Mouse (Mus musculus) MEL (cell line): ENCODE results near the gene Tex2. TPM values are rescaled to one million over a fixed set of nuclear protein-coding genes. Genes with fewer than 3 reads are reported as not detected.

Source experiments
- DNase-seq: peaks from one replicate; pipeline ENCODE4 v3.0.0; 2011; ENCODE audit warnings: low read depth, low spot score
- H3K27ac ChIP-seq: 2 replicates; pipeline ENCODE4 v1.5.1; 2012; ENCODE audit warnings: low read depth, mild to moderate bottlenecking, control low read depth, low read length, moderate library complexity; ENCODE audit not compliant: control insufficient read depth
- H3K27me3 ChIP-seq, 2 experiments: fragments of 150-350 bp in 1 of 2; sonication (generic) in 1 of 2; 2 replicates each; pipeline ENCODE4 v1.6.1; 2012; ENCODE audit warnings: low read length in 2 of 2, mild to moderate bottlenecking in 2 of 2, improper control_type of control experiment in 1 of 2, moderate library complexity in 1 of 2; ENCODE audit not compliant: insufficient read depth in 2 of 2, control insufficient read depth in 1 of 2
- H3K36me3 ChIP-seq, 2 experiments: 2 replicates each; pipeline ENCODE4 v1.6.1; 2012 to 2014; ENCODE audit warnings: low read length in 2 of 2, improper control_type of control experiment in 1 of 2, inconsistent platforms in 1 of 2, mild to moderate bottlenecking in 1 of 2; ENCODE audit not compliant: insufficient read depth in 2 of 2, control insufficient read depth in 1 of 2
- H3K4me1 ChIP-seq, 2 experiments: fragments of 150-350 bp in 1 of 2; sonication (generic) in 1 of 2; 2 replicates each; pipeline ENCODE4 v1.6.1; 2012; ENCODE audit warnings: low read length in 2 of 2, improper control_type of control experiment in 1 of 2, mild to moderate bottlenecking in 1 of 2; ENCODE audit not compliant: insufficient read depth in 2 of 2, control insufficient read depth in 1 of 2
- H3K4me3 ChIP-seq, 2 experiments: fragments of 150-350 bp in 1 of 2; sonication (generic) in 1 of 2; 2 replicates each; pipeline ENCODE4 v1.5.1; 2012; ENCODE audit warnings: low read depth in 2 of 2, low read length in 2 of 2, mild to moderate bottlenecking in 2 of 2, moderate library complexity in 2 of 2, control low read depth in 1 of 2, improper control_type of control experiment in 1 of 2; ENCODE audit not compliant: control insufficient read depth in 1 of 2, insufficient read depth in 1 of 2
- H3K79me2 ChIP-seq: 2 replicates; pipeline ENCODE4 v1.6.1; 2012; ENCODE audit warnings: mild to moderate bottlenecking, low read length, moderate library complexity; ENCODE audit not compliant: control insufficient read depth, poor library complexity, insufficient read depth
- H3K9ac ChIP-seq: 2 replicates; pipeline ENCODE4 v1.6.1; 2012; ENCODE audit warnings: low read depth, mild to moderate bottlenecking, control low read depth, low read length, moderate library complexity; ENCODE audit not compliant: control insufficient read depth, poor library complexity, severe bottlenecking
- H3K9me3 ChIP-seq: fragments of 150-350 bp; sonication (generic); replicated peaks from 2 replicates; pipeline ENCODE4 v1.6.1; 2012; ENCODE audit warnings: mild to moderate bottlenecking, low read length, improper control_type of control experiment, moderate library complexity; ENCODE audit not compliant: insufficient read depth
- BHLHE40 ChIP-seq: IDR thresholded peaks from 2 replicates; pipeline ENCODE4 v1.6.1; 2012; ENCODE audit warnings: low read depth, mild to moderate bottlenecking, inconsistent platforms, low read length, improper control_type of control experiment, borderline replicate concordance
- CHD2 ChIP-seq: IDR thresholded peaks from 2 replicates; pipeline ENCODE4 v1.6.1; 2011; ENCODE audit warnings: low read length, improper control_type of control experiment
- E2F4 ChIP-seq: IDR thresholded peaks from 2 replicates; pipeline ENCODE4 v1.6.1; 2011; ENCODE audit warnings: low read depth, low read length, improper control_type of control experiment, borderline replicate concordance
- EP300 ChIP-seq, 2 experiments: IDR thresholded peaks; 2 replicates each; pipeline ENCODE4 v1.6.1; 2011; ENCODE audit warnings: improper control_type of control experiment in 2 of 2, low read length in 2 of 2, low read depth in 1 of 2, mild to moderate bottlenecking in 1 of 2
- GABPA ChIP-seq: IDR thresholded peaks from 2 replicates; pipeline ENCODE4 v1.6.1; 2012; ENCODE audit warnings: low read depth, mild to moderate bottlenecking, inconsistent platforms, low read length, improper control_type of control experiment, moderate library complexity
- GATA1 ChIP-seq: IDR thresholded peaks from 2 replicates; pipeline ENCODE4 v1.6.1; 2011; ENCODE audit warnings: low read depth, low read length, improper control_type of control experiment
- HCFC1 ChIP-seq: IDR thresholded peaks from 2 replicates; pipeline ENCODE4 v1.6.1; 2012; ENCODE audit warnings: low read depth, mild to moderate bottlenecking, inconsistent platforms, low read length, improper control_type of control experiment, moderate library complexity
- JUND ChIP-seq: IDR thresholded peaks from 2 replicates; pipeline ENCODE4 v1.6.1; 2011; ENCODE audit warnings: low read depth, mild to moderate bottlenecking, improper control_type of control experiment, low read length
- MAX ChIP-seq: IDR thresholded peaks from 2 replicates; pipeline ENCODE4 v1.6.1; 2011; ENCODE audit warnings: low read length, improper control_type of control experiment
- NRF1 ChIP-seq: IDR thresholded peaks from 2 replicates; pipeline ENCODE4 v1.6.1; 2014; ENCODE audit warnings: low read depth, mild to moderate bottlenecking, inconsistent platforms, low read length, improper control_type of control experiment, moderate library complexity; ENCODE audit not compliant: poor library complexity, insufficient read depth, severe bottlenecking
- POLR2A ChIP-seq, 2 experiments: IDR thresholded peaks; 2 replicates each; pipeline ENCODE4 v1.6.1; 2011 to 2012; ENCODE audit warnings: low read length in 2 of 2, mild to moderate bottlenecking in 2 of 2, control low read depth in 1 of 2, improper control_type of control experiment in 1 of 2, low read depth in 1 of 2, moderate library complexity in 1 of 2; ENCODE audit not compliant: control insufficient read depth in 1 of 2, insufficient read depth in 1 of 2, poor library complexity in 1 of 2
- POLR2AphosphoS5 ChIP-seq: IDR thresholded peaks from 2 replicates; pipeline ENCODE4 v1.6.1; 2012; ENCODE audit warnings: low read depth, borderline replicate concordance, mild to moderate bottlenecking, inconsistent platforms, low read length, moderate library complexity, mixed read lengths
- RAD21 ChIP-seq: IDR thresholded peaks from 2 replicates; pipeline ENCODE4 v1.6.1; 2011; ENCODE audit warnings: mild to moderate bottlenecking, low read depth, low read length, improper control_type of control experiment
- RCOR1 ChIP-seq: IDR thresholded peaks from 2 replicates; pipeline ENCODE4 v1.6.1; 2012; ENCODE audit warnings: low read depth, mild to moderate bottlenecking, inconsistent platforms, low read length, improper control_type of control experiment
- SIN3A ChIP-seq: IDR thresholded peaks from 2 replicates; pipeline ENCODE4 v1.6.1; 2012; ENCODE audit warnings: low read length, improper control_type of control experiment, inconsistent platforms
- UBTF ChIP-seq: IDR thresholded peaks from 2 replicates; pipeline ENCODE4 v1.6.1; 2012; ENCODE audit warnings: low read depth, mild to moderate bottlenecking, inconsistent platforms, low read length, improper control_type of control experiment, moderate library complexity, borderline replicate concordance; ENCODE audit not compliant: insufficient read depth
- USF1 ChIP-seq: IDR thresholded peaks from 2 replicates; pipeline ENCODE4 v1.6.1; 2014; ENCODE audit warnings: low read depth, mild to moderate bottlenecking, inconsistent platforms, low read length, improper control_type of control experiment, moderate library complexity
- ZC3H11A ChIP-seq: IDR thresholded peaks from 2 replicates; pipeline ENCODE4 v1.6.1; 2012; ENCODE audit warnings: low read depth, mild to moderate bottlenecking, inconsistent platforms, low read length, improper control_type of control experiment
- ZNF384 ChIP-seq: IDR thresholded peaks from 2 replicates; pipeline ENCODE4 v1.6.1; 2012; ENCODE audit warnings: low read depth, mild to moderate bottlenecking, inconsistent platforms, low read length, improper control_type of control experiment
- polyA plus RNA-seq, 2 experiments: library from polyadenylated mRNA; stranded (reverse) in 1 of 2; unstranded in 1 of 2; fragments of >175 nt in 1 of 2; fragments of >200 nt in 1 of 2; gene quantifications; 2 replicates each; pipeline versions ENCODE4 v1.2.1 to v1.2.4; 2012; ENCODE audit warnings: low replicate concordance in 2 of 2, low read depth in 1 of 2; ENCODE audit not compliant: insufficient read length in 2 of 2, insufficient read depth in 1 of 2, missing spikeins in 1 of 2
- total RNA-seq: library from RNA; depleted of rRNA; stranded (reverse); fragments of 300-350 nt; gene quantifications from 2 replicates; pipeline ENCODE4 v1.2.3, GENCODE M21; 2012

The Tex2 gene
- total and polyA plus RNA-seq, 3 experiments = 13.7 to 24.8 TPM; not detected in 1

DNA sequence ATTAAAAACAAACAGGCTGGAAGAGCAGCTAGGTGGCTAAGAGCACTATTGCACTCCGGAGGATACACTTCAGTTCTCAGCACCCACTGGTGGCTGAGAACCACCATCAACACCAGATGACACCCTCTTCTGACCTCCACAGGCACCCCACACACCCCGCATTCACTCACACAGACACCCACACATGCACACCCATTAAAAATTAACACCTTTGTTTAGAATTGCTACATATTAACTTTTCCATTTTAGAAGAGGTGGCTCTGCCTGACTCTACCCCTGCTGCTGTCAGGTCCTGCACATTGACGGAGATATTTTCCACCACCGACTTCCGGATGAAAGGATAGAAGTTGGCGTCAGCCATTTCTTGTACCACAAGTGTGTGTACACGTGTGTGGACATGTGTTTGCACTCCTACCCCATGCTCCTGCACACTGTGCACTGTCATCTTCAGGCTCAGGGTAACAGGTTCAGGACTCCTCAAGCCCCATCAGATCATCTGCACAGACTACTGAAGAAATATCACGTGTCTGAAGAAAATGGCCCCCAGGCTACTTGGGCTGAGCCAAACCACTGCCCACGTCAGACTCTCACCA, 77.5 kb downstream of the Tex2 start:
- no peaks in the 10 kb centered on the region for H3K79me2 ChIP-seq
- no peak overlapping the region for H3K4me3 ChIP-seq
- H3K27ac ChIP-seq = no peak overlapping the region
- no peak overlapping the region for H3K9ac ChIP-seq
- no peaks in the 10 kb centered on the region for H3K9me3 ChIP-seq
- H3K4me1 ChIP-seq = peaks cover 0 to 4% of the 10 kb centered on the region in 2 experiments; a peak in 2 of 4 replicates
- H3K27me3 ChIP-seq = no peaks in the 10 kb centered on the region
- no peak for DNase-seq
- H3K36me3 ChIP-seq = peaks cover 0 to 8% of the 10 kb centered on the region in 2 experiments; a peak in 2 of 4 replicates
- TF ChIP-seq MAX = no peak
- no peak for TF ChIP-seq UBTF
- no peak for TF ChIP-seq GABPA
- TF ChIP-seq ZNF384 = no peak
- TF ChIP-seq ZC3H11A = no peak
- TF ChIP-seq CHD2 = no peak
- TF ChIP-seq USF1 = no peak
- no peak for TF ChIP-seq JUND

DNA sequence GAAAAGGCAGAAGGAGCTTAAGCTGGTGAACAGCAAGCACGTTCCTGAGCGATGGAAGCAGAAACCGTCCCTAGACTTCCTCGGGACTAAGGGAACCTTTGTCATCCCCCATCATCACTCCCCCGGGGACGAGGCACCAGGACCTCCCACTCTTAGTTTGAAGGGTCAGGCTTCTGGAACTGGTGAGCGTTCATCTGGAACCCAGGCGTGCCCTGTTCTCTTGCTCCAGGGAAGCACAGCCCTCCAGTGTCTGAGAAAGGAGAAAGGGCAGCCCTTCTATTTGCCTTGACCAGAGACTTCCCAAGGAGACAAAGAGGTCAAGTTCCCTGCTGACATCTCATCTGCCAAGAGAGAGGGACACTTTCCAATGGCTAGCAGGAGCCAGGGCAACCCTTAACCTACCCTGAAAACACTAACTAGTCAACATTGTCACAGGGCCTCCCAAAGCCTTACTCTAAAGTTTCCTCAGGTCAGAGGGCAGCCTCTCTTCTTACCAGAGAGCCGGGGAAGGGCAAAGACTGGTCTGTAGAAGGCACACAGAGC, 80.9 kb downstream of the Tex2 start:
- H3K4me1 ChIP-seq = no peaks in the 10 kb centered on the region
- TF ChIP-seq E2F4 (no peak), NRF1 (no peak), GATA1 (no peak), CHD2 (no peak), MAX (no peak), SIN3A (no peak), EP300 (IDR thresholded peaks at IDR 0.05; ENCODE audit: low read depth in 1 of 2, low read length in 2 of 2) (no peak), BHLHE40 (no peak), HCFC1 (no peak), ZC3H11A (no peak), RCOR1 (no peak), POLR2AphosphoS5 (no peak), RAD21 (no peak), JUND (no peak), POLR2A (IDR thresholded peaks at IDR 0.05; ENCODE audit: control insufficient read depth in 1 of 2, insufficient read depth in 1 of 2, low read depth in 1 of 2, low read length in 2 of 2, poor library complexity in 1 of 2) (no peak)
- TF ChIP-seq, all 39 proteins: peak for 0
- H3K27me3 ChIP-seq = no peaks in the 10 kb centered on the region
- no peak overlapping the region for H3K27ac ChIP-seq
- H3K36me3 ChIP-seq = peaks cover 0 to 5% of the 10 kb centered on the region in 2 experiments; a peak in 1 of 4 replicates
- H3K4me3 ChIP-seq = no peak overlapping the region
- no peaks in the 10 kb centered on the region for H3K79me2 ChIP-seq
- no peaks in the 10 kb centered on the region for H3K9me3 ChIP-seq
- DNase-seq = no peak
- no peak overlapping the region for H3K9ac ChIP-seq
